Mouse (Mus musculus): ENCODE results near the gene Ryk. TPM values are rescaled to one million over a fixed set of nuclear protein-coding genes. Genes with fewer than 3 reads are reported as not detected.

Ryk gene
- total and polyA plus RNA-seq, 2 experiments from 2014 or later = 9.5 to 39.2 TPM

GRCm38 (mm10) chr9:102865946-102866737, 31.4 kb downstream of the Ryk start:
- Histone ChIP-seq H3K4me1 (ENCODE audit: insufficient read depth, low read length) (peaks cover 7% of the 10 kb centered on the region; the same call in 1 of the 2 replicates), H3K4me2 (ENCODE audit: low read depth, low read length, poor library complexity, severe bottlenecking) (no peak overlapping the region)

GRCm38 (mm10) chr9:102866893-102867292, 32.2 kb downstream of the Ryk start:
- ATAC-seq (ENCODE audit: low FRiP score) (peak; percentile 72; the same call in 1 of the 2 replicates), DNase-seq (ENCODE audit: low spot score) (peak; percentile 79)
- H3K4me1 ChIP-seq (ENCODE audit: insufficient read depth, low read length) = peaks cover 7% of the 10 kb centered on the region; the same call in 1 of the 2 replicates
- H3K27me3 ChIP-seq (ENCODE audit: insufficient read depth, low read length) = no peaks in the 10 kb centered on the region
- WGBS = 7% methylated on average over 3 of the region's 4 CpGs
- H3K27ac ChIP-seq (ENCODE audit: low read depth, low read length) = no peak overlapping the region
- no peak overlapping the region for H3K4me2 ChIP-seq (ENCODE audit: low read depth, low read length, poor library complexity, severe bottlenecking)
- no peaks in the 10 kb centered on the region for H3K9me3 ChIP-seq (ENCODE audit: low read length)
- H3K4me3 ChIP-seq (ENCODE audit: low read depth, low read length) = no peak overlapping the region
- peak; percentile 88 for TF ChIP-seq CTCF (IDR thresholded peaks at IDR 0.05)
- H3K36me3 ChIP-seq (ENCODE audit: insufficient read depth, low read length) = peaks cover 23% of the 10 kb centered on the region
- H3K9ac ChIP-seq (replicated peaks; ENCODE audit: low read length, poor library complexity, severe bottlenecking) = no peak overlapping the region

More at GRCm38 (mm10) chr9:102865946-102866737, 31.4 kb downstream of the Ryk start:
- Histone ChIP-seq H3K4me3 (ENCODE audit: low read depth, low read length) (no peak overlapping the region), H3K27me3 (ENCODE audit: insufficient read depth, low read length) (no peaks in the 10 kb centered on the region), H3K9me3 (ENCODE audit: low read length) (no peaks in the 10 kb centered on the region), H3K36me3 (ENCODE audit: insufficient read depth, low read length) (peaks cover 21% of the 10 kb centered on the region), H3K9ac (replicated peaks; ENCODE audit: low read length, poor library complexity, severe bottlenecking) (no peak overlapping the region), H3K27ac (ENCODE audit: low read depth, low read length) (no peak overlapping the region)
- DNase-seq (ENCODE audit: low spot score) (no peak), ATAC-seq (ENCODE audit: low FRiP score) (no peak)
- no peak for TF ChIP-seq CTCF (IDR thresholded peaks at IDR 0.05)
- 81% methylated on average over 12 of the region's 12 CpGs for WGBS

GRCm38 (mm10) chr9:102867516-102867915, 32.8 kb downstream of the Ryk start:
- Histone ChIP-seq H3K9ac (replicated peaks; ENCODE audit: low read length, poor library complexity, severe bottlenecking) (no peak overlapping the region), H3K27ac (ENCODE audit: low read depth, low read length) (no peak overlapping the region), H3K27me3 (ENCODE audit: insufficient read depth, low read length) (no peaks in the 10 kb centered on the region), H3K9me3 (ENCODE audit: low read length) (no peaks in the 10 kb centered on the region), H3K4me3 (ENCODE audit: low read depth, low read length) (no peak overlapping the region), H3K36me3 (ENCODE audit: insufficient read depth, low read length) (peaks cover 23% of the 10 kb centered on the region), H3K4me1 (ENCODE audit: insufficient read depth, low read length) (peaks cover 7% of the 10 kb centered on the region; the same call in 1 of the 2 replicates), H3K4me2 (ENCODE audit: low read depth, low read length, poor library complexity, severe bottlenecking) (no peak overlapping the region)
- WGBS = 79% methylated on average over 4 of the region's 4 CpGs
- TF ChIP-seq CTCF (IDR thresholded peaks at IDR 0.05) = no peak
- ATAC-seq (ENCODE audit: low FRiP score) (no peak), DNase-seq (ENCODE audit: low spot score) (no peak)

GRCm38 (mm10) chr9:102868451-102868850, 33.7 kb downstream of the Ryk start:
- Histone ChIP-seq H3K9me3 (ENCODE audit: low read length) (no peaks in the 10 kb centered on the region), H3K4me2 (ENCODE audit: low read depth, low read length, poor library complexity, severe bottlenecking) (no peak overlapping the region), H3K36me3 (ENCODE audit: insufficient read depth, low read length) (peaks cover 23% of the 10 kb centered on the region), H3K9ac (replicated peaks; ENCODE audit: low read length, poor library complexity, severe bottlenecking) (no peak overlapping the region), H3K4me3 (ENCODE audit: low read depth, low read length) (no peak overlapping the region), H3K4me1 (ENCODE audit: insufficient read depth, low read length) (peaks cover 7% of the 10 kb centered on the region; the same call in 1 of the 2 replicates), H3K27ac (ENCODE audit: low read depth, low read length) (no peak overlapping the region), H3K27me3 (ENCODE audit: insufficient read depth, low read length) (no peaks in the 10 kb centered on the region)
- 94% methylated on average over 7 of the region's 7 CpGs for WGBS
- no peak for TF ChIP-seq CTCF (IDR thresholded peaks at IDR 0.05)
- no peak for ATAC-seq (ENCODE audit: low FRiP score)
- DNase-seq (ENCODE audit: low spot score) = no peak

- 88% methylated on average over 7 of the region's 7 CpGs for WGBS
- no peak for TF ChIP-seq CTCF (IDR thresholded peaks at IDR 0.05)
- ATAC-seq (ENCODE audit: low FRiP score) (no peak), DNase-seq (ENCODE audit: low spot score) (no peak)
- peaks cover 26% of the 10 kb centered on the region; the same call in 1 of the 2 replicates for H3K36me3 ChIP-seq (ENCODE audit: insufficient read depth, low read length)
- H3K27me3 ChIP-seq (ENCODE audit: insufficient read depth, low read length) = no peaks in the 10 kb centered on the region
- H3K9ac ChIP-seq (replicated peaks; ENCODE audit: low read length, poor library complexity, severe bottlenecking) = no peak overlapping the region
- no peaks in the 10 kb centered on the region for H3K9me3 ChIP-seq (ENCODE audit: low read length)
- no peak overlapping the region for H3K27ac ChIP-seq (ENCODE audit: low read depth, low read length)
- H3K4me3 ChIP-seq (ENCODE audit: low read depth, low read length) = no peak overlapping the region
- H3K4me1 ChIP-seq (ENCODE audit: insufficient read depth, low read length) = no peaks in the 10 kb centered on the region
- H3K4me2 ChIP-seq (ENCODE audit: low read depth, low read length, poor library complexity, severe bottlenecking) = no peak overlapping the region
Observed at GRCm38 (mm10) chr9:102876054-102876690, 41.5 kb downstream of the Ryk start.

GRCm38 (mm10) chr9:102877916-102878315, 43.2 kb downstream of the Ryk start:
- Histone ChIP-seq H3K27me3 (ENCODE audit: insufficient read depth, low read length) (no peaks in the 10 kb centered on the region), H3K9ac (replicated peaks; ENCODE audit: low read length, poor library complexity, severe bottlenecking) (no peak overlapping the region), H3K4me1 (ENCODE audit: insufficient read depth, low read length) (no peaks in the 10 kb centered on the region), H3K36me3 (ENCODE audit: insufficient read depth, low read length) (peaks cover 24% of the 10 kb centered on the region; the same call in 1 of the 2 replicates), H3K9me3 (ENCODE audit: low read length) (no peaks in the 10 kb centered on the region), H3K4me3 (ENCODE audit: low read depth, low read length) (no peak overlapping the region), H3K4me2 (ENCODE audit: low read depth, low read length, poor library complexity, severe bottlenecking) (no peak overlapping the region), H3K27ac (ENCODE audit: low read depth, low read length) (no peak overlapping the region)
- WGBS = 72% methylated on average over 9 of the region's 9 CpGs
- ATAC-seq (ENCODE audit: low FRiP score) (no peak), DNase-seq (ENCODE audit: low spot score) (no peak)
- no peak for TF ChIP-seq CTCF (IDR thresholded peaks at IDR 0.05)
